Mouse (Mus musculus): ENCODE data around the gene Ascl5.

DNA sequence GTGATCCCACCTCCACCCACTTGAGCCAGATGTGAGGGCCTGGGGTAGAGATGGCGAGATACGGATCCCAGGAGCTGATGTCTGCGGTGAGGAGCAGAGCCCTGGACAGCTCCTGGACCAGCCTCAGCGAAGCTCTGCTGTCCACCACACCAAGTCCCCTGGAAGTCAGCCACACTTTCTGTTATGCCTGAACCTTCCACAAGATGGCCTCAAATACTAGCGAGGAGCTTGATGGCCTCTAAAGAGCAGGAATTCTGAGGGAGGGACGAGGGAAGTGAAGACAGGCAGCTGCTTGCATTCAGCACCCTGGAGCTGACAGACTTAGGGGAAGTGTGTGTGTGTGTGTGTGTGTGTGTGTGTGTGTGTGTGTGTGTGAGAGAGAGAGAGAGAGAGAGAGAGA is 861 bp downstream of the Ascl5 start:
- TF ChIP-seq CTCF (IDR thresholded peaks at IDR 0.05; ENCODE audit: insufficient read depth, low read depth, low read length): peak; percentile 53
- no peak for TF ChIP-seq POLR2A (IDR thresholded peaks at IDR 0.05; ENCODE audit: insufficient read depth, low read depth, low read length)

Data from olfactory bulb, adult 2 months (tissue).